Mouse (Mus musculus): ENCODE measurements around the gene Atp6v0a1.

Gene Atp6v0a1

DNA sequence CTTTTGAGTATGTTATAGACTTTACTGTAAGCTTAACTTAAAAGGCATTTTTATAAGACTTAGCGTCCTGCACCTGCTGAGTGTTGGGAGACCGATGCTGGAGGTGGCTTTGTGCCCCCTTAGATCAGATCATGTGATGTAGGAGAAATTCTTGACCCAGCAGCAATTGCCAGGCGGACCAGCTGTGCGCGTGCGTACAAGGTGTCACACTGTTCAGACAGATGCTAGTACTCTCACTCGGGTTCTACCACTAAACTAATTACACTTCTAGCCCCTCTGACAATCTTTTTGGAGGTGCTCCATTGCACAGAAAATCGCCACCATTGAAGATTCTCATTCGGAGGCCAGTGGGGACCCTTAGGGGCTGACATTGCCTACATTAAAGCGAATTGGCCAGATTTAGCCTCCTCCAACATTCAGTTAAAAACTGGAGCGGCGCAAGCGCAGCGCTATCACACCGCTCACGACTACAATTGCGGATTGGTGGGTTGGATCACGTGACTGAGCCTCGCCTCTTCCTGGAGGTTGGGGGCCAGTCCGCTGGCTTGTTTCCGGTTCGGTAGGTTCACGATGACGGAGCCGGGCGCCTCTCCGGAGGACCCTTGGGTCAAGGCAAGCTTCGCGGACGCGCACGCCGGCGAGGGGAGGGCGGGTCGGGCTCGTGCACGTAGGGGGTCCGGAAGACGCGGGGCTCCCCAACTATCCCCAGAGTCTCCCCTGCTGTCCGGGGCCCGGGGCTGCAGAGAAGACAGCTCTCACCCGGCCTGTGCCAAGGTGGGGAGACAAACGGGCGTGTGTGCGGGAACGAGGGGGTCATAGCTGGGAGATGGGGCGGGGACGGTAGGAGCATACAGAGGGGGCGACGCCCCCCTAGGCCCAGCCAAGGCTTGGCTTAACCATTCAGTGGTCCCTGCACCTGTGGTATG is 77.8 kb downstream of the Atp6v0a1 start, which contains the start of gene Mlx:
Gene Mlx, plus strand, starts transcription at position 522 of the 926 bp plus-strand sequence.
- DNase-seq = peak; percentile 91

DNA sequence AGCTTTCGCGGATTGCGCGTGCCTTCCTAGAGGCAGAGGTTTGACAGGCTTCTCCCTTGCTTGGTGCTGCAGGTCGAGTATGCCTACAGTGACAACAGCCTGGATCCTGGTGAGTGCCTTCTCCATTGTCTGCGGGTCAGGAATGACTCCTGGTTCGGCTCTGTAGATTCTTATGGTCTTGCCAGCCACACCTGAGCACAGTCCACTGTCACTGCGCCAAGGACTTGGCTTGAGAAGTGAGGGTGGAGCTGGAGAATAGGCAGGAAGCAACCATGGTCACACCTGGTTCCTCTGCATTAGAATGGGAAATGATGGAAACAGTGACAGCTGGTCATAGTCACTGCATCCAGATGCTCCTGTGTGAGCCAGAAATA is 78.4 kb downstream of the Atp6v0a1 start:
- no peak for DNase-seq

DNA sequence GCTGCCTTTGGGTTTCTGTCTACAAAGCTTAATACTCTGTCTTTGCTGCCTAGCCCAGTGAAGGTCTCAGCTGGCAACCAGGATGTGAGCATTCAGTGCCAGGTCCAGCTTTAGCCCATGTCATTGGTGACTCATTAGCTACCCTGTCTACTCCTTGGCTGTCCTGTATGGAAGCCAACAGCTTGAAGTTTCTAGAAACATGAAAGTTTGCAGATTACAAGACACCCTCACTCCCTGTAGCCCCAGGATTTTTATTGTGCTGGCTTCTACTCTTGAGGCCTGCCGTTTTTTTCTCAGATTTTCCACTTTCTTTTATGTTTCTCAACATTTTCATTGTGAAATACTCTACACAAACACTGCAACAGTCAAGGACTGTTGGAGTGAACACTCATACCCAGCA is 80.7 kb downstream of the Atp6v0a1 start:
- DNase-seq = no peak

DNA sequence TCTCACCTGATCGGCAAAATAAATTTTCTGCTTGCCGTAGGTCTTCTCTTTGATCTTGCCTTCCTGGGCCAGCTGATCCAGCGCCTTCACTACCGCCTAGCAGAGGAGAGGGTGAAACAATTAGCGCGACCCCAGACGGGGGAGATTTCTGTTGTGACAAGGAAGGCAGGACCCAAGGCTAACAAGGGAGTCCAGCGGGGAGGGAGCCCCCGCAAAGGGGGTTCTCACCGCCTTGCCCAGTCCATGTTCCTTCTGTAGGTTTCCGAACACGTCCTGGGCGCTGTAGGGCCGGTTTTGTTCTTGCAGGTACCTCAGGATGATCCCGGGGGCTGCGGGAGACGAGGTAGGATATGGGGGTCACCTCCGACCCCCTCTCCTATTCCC is 85.7 kb downstream of the Atp6v0a1 start:
- no peak for DNase-seq

DNA sequence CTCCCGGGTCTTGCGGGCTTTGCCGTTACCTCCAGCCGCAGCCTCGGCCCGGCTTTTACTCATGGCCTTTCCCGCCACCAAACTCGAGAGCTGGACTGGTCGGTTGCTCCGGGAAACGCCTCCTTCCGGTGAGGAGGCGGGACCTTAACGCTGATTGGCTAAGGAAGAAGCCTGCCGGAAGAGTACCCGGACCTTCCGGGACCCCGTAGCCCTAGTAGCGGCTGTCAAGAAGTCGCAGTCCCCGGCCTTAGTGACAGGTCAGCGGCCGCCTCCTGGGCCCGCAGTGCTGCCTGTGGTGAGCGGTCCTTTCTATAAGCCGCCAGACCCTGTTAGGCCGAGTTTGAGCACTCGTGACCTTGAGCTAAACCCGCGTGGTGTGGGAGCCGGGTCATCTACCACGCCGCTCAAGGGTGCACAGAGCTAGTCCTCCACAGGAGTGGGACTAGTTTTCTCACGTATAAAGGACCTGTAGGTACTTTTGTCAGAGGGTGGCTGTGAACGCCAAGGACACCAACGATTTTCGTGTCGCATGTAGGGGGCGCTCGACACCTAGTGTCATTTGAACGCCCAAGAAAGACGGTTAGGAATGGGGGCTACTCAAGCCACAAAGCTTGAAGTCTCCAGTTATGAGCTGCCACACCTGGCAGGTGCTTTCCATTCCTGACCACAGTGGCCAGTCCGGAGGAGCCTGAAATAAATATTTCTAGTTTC is 86.2 kb downstream of the Atp6v0a1 start, which contains the start of gene Psmc3ip:
Gene Psmc3ip, minus strand, starts transcription at position 123 of the 711 bp plus-strand sequence.
- peak; percentile 94 for DNase-seq

DNA sequence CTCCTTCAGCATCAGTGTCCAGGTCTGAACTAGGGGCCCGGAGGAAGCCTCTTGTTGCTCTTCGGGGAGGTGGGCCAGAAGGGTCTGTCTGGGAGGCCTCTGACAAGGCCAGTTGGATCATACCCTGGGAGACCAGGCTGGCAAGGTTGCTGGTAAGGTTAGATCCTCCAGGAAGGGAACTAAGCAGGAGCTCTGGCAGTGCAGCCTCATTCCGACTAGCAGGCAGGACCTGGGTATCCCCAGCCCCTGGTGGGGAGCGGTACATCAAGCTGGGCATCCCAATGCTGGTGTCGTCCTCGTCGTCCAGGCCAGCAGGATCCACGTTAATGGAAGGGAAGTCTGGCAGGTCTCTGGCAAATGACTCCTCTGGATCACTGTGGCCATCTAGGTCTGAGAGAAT is 89.0 kb downstream of the Atp6v0a1 start:
- no peak for DNase-seq

DNA sequence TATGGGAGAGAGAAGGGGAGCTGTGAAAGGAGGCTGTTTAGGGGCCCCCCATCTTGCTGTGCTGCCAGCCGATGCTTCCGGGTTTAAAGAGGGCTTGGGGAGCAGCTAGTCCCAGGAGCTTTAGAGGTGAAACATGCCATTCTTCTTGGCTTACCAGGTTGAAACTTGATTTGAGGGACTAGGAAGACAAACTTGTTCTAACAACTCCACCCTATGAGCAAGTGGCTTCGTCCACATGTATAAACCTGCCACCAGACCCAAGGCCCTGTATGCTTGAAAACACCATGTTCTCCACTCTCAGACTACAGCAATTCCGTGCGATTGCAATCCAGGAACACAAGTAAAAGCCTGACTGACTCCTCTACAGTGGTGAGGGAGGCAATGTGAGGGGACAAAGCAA is 93.8 kb downstream of the Atp6v0a1 start:
- DNase-seq = no peak

DNA sequence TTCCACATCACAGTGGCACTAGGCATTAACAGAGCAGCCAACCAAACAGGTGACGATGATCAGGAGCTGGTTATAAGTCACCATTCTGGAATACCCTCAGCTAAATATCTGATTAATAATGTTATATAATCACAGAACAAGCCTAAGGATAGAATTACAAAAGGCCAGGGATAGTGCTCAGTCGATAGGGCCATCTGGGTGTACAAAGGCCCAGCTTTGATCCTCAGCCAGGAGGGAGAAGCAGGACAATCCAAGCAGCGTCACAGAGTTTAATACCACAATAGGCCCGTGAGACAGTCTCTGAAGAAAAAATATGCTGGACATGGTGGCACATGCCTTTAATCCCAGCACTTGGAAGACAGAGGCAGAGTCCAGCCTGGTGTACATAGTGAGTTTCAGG is 100.1 kb downstream of the Atp6v0a1 start:
- DNase-seq = no peak

DNA sequence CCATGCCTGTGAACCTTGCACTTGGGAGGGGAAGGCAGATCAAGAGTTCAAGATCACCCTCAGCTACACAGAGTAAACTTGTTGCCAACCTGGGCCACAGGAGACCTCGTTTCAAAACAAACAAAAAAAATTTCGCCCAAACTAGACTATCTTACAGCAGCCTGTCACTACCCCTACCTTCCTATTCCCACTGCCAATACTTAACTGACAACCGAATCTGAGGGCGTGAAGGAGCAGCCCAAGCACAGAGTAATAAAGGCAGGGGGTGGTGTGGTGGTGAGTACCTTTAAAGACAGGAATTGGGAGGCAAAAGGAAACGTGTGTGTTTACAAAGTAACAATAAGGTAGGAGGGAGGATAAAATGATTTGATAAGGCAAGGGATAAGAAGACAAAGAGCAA is 101.5 kb downstream of the Atp6v0a1 start:
- DNase-seq = no peak

DNA sequence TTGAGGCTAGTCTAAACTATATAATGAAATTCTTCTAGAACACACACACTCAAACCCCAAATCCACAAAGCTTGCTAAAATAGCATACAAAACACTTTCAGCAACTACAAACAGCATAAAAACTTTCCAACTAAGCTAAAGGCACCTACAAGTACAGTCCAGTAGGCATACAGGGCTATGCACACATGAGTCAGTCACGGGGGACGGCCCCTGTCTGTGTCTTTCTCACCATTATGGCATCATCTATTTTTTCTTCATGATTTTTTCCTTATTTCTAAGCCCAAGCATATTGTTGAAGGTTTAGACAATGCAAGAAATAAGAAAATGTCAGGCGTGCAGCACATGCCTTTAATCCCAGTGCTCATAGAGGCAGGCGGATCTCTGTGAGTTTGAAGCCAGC is 101.9 kb downstream of the Atp6v0a1 start:
- no peak for DNase-seq

DNA sequence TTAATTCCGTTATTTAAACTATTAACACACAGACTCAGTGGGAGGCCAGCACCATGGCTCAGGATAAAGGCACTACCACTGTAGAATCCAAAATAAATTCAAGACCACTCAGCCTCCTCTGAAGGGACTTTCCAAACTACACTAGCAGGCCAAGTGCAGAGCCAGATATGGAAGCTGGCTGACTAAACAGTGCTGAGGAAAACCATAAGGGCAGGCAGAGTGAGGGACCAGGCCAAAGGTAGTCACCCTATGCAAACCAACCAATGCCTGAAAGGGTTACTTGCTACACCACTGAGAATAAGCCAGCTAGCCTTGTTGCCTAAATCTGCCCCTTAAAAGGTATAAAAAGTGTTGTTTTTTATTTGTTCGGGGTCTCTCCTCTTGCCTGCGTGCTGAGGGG is 102.9 kb downstream of the Atp6v0a1 start:
- DNase-seq = no peak
